Mouse (Mus musculus) midbrain, embryonic 10.5 days (tissue): ENCODE results near the gene Aagab. TPM values are rescaled to one million over a fixed set of nuclear protein-coding genes. Genes with fewer than 3 reads are reported as not detected.
A peak's percentile ranks its signal among the peaks of the same experiment; 100 is the strongest.

ENCODE experiments used
- DNase-seq: peaks from one replicate; pipeline ENCODE4 v3.0.0-alpha.2; 2017; ENCODE audit warnings: low spot score
- H3K27ac ChIP-seq: fragments of 300-500 bp; sonication (generic); replicated peaks from 2 replicates; pipeline ENCODE4 v1.5.1; 2016; ENCODE audit warnings: mild to moderate bottlenecking
- H3K27me3 ChIP-seq: fragments of 300-500 bp; sonication (generic); 2 replicates; pipeline ENCODE4 v1.6.1; 2016; ENCODE audit warnings: low read depth, mild to moderate bottlenecking; ENCODE audit not compliant: poor library complexity, severe bottlenecking
- H3K36me3 ChIP-seq: fragments of 300-500 bp; sonication (generic); 2 replicates; pipeline ENCODE4 v1.6.1; 2016; ENCODE audit warnings: mild to moderate bottlenecking, moderate library complexity
- H3K4me1 ChIP-seq: fragments of 300-500 bp; sonication (generic); 2 replicates; pipeline ENCODE4 v1.6.1; 2016
- H3K4me3 ChIP-seq: fragments of 300-500 bp; sonication (generic); 2 replicates; pipeline ENCODE4 v1.5.1; 2016; ENCODE audit warnings: mild to moderate bottlenecking, moderate library complexity
- H3K9me3 ChIP-seq: fragments of 300-500 bp; sonication (generic); replicated peaks from 2 replicates; pipeline ENCODE4 v1.6.1; 2016; ENCODE audit warnings: mild to moderate bottlenecking
- WGBS: fragments of 180-500 bp; shearing (Covaris S2); methylation state at CpG from one replicate; pipeline ENCODE4 v1.1.7; 2016; 5-methylcytosine and 5-hydroxymethylcytosine counted together
- polyA plus RNA-seq: library from polyadenylated mRNA; unstranded; fragments of >200 nt; fragmentation: Nextera tagmentation; extraction: Ambion mirVana; gene quantifications from 2 replicates; pipeline ENCODE4 v1.2.1, GENCODE M21; 2016

The Aagab gene
- polyA plus RNA-seq, 1 experiment from 2014 or later, result 53.3 TPM

- WGBS, result 95% methylated on average over 8 of the region's 8 CpGs
- H3K27me3 ChIP-seq, result no peaks in the 10 kb centered on the region
- H3K27ac ChIP-seq, result no peak overlapping the region; the same call in 1 of the 2 replicates
- H3K4me3 ChIP-seq, result no peak overlapping the region
- H3K9me3 ChIP-seq, result no peaks in the 10 kb centered on the region
- peaks cover 29% of the 10 kb centered on the region for H3K4me1 ChIP-seq
- no peak for DNase-seq
- H3K36me3 ChIP-seq, result peaks cover 97% of the 10 kb centered on the region
Measured at GRCm38 (mm10) chr9:63654575-63654974, 52.1 kb downstream of the Aagab start.

GRCm38 (mm10) chr9:63655092-63655491, 52.6 kb downstream of the Aagab start:
- 80% methylated on average over 1 of the region's 1 CpGs for WGBS
- no peak overlapping the region for H3K4me3 ChIP-seq
- peaks cover 29% of the 10 kb centered on the region for H3K4me1 ChIP-seq
- peaks cover 97% of the 10 kb centered on the region for H3K36me3 ChIP-seq
- no peak overlapping the region; the same call in 1 of the 2 replicates for H3K27ac ChIP-seq
- no peak for DNase-seq
- H3K27me3 ChIP-seq, result no peaks in the 10 kb centered on the region
- H3K9me3 ChIP-seq, result no peaks in the 10 kb centered on the region

- no peaks in the 10 kb centered on the region for H3K27me3 ChIP-seq
- 86% methylated on average over 4 of the region's 4 CpGs for WGBS
- H3K9me3 ChIP-seq, result no peaks in the 10 kb centered on the region
- H3K4me3 ChIP-seq, result no peak overlapping the region
- no peak overlapping the region for H3K27ac ChIP-seq
- peaks cover 29% of the 10 kb centered on the region for H3K4me1 ChIP-seq
- DNase-seq, result no peak
- peaks cover 97% of the 10 kb centered on the region for H3K36me3 ChIP-seq
Measured at GRCm38 (mm10) chr9:63657167-63657566, 54.7 kb downstream of the Aagab start.

GRCm38 (mm10) chr9:63658436-63658835, 56.0 kb downstream of the Aagab start:
- H3K27ac ChIP-seq, result no peak overlapping the region
- H3K36me3 ChIP-seq, result peaks cover 97% of the 10 kb centered on the region
- no peak overlapping the region for H3K4me3 ChIP-seq
- no peak for DNase-seq
- 89% methylated on average over 9 of the region's 9 CpGs for WGBS
- peaks cover 23% of the 10 kb centered on the region for H3K4me1 ChIP-seq
- no peaks in the 10 kb centered on the region for H3K27me3 ChIP-seq
- H3K9me3 ChIP-seq, result no peaks in the 10 kb centered on the region

- Histone ChIP-seq H3K9me3 (no peaks in the 10 kb centered on the region), H3K36me3 (peaks cover 97% of the 10 kb centered on the region), H3K27me3 (no peaks in the 10 kb centered on the region), H3K4me3 (no peak overlapping the region), H3K4me1 (peaks cover 23% of the 10 kb centered on the region), H3K27ac (no peak overlapping the region)
- DNase-seq, result no peak
- WGBS, result 83% methylated on average over 5 of the region's 5 CpGs
Measured at GRCm38 (mm10) chr9:63658970-63659371, 56.5 kb downstream of the Aagab start.

- no peak for DNase-seq
- Histone ChIP-seq H3K27me3 (no peaks in the 10 kb centered on the region), H3K4me3 (no peak overlapping the region), H3K36me3 (peaks cover 95% of the 10 kb centered on the region), H3K27ac (no peak overlapping the region), H3K9me3 (no peaks in the 10 kb centered on the region), H3K4me1 (peaks cover 23% of the 10 kb centered on the region)
- WGBS, result 92% methylated on average over 4 of the region's 4 CpGs
Measured at GRCm38 (mm10) chr9:63660061-63660460, 57.6 kb downstream of the Aagab start.

- Histone ChIP-seq H3K9me3 (no peaks in the 10 kb centered on the region), H3K4me1 (peaks cover 25% of the 10 kb centered on the region), H3K4me3 (no peak overlapping the region), H3K27me3 (no peaks in the 10 kb centered on the region), H3K36me3 (peaks cover 95% of the 10 kb centered on the region), H3K27ac (no peak overlapping the region)
- DNase-seq, result no peak
- WGBS, result 91% methylated on average over 3 of the region's 3 CpGs
Measured at GRCm38 (mm10) chr9:63660691-63661090, 58.2 kb downstream of the Aagab start.

GRCm38 (mm10) chr9:63662759-63663158, 60.3 kb downstream of the Aagab start:
- Histone ChIP-seq H3K4me1 (peaks cover 45% of the 10 kb centered on the region), H3K36me3 (peaks cover 99% of the 10 kb centered on the region), H3K27ac (no peak overlapping the region), H3K9me3 (no peaks in the 10 kb centered on the region), H3K27me3 (no peaks in the 10 kb centered on the region), H3K4me3 (no peak overlapping the region)
- 86% methylated on average over 7 of the region's 7 CpGs for WGBS
- no peak for DNase-seq

GRCm38 (mm10) chr9:63663222-63663621, 60.8 kb downstream of the Aagab start:
- DNase-seq, result no peak
- WGBS, result 77% methylated on average over 10 of the region's 10 CpGs
- Histone ChIP-seq H3K4me1 (peaks cover 50% of the 10 kb centered on the region), H3K36me3 (peaks cover 98% of the 10 kb centered on the region), H3K4me3 (no peak overlapping the region), H3K27me3 (no peaks in the 10 kb centered on the region), H3K27ac (no peak overlapping the region), H3K9me3 (no peaks in the 10 kb centered on the region)

GRCm38 (mm10) chr9:63664300-63664745, 61.9 kb downstream of the Aagab start:
- Histone ChIP-seq H3K27ac (peak overlapping the region; percentile 79; the same call in 1 of the 2 replicates), H3K36me3 (peaks cover 87% of the 10 kb centered on the region), H3K27me3 (no peaks in the 10 kb centered on the region), H3K4me1 (peaks cover 61% of the 10 kb centered on the region), H3K9me3 (no peaks in the 10 kb centered on the region), H3K4me3 (no peak overlapping the region)
- DNase-seq, result no peak
- WGBS, result 82% methylated on average over 2 of the region's 2 CpGs

GRCm38 (mm10) chr9:63664792-63665646, 62.6 kb downstream of the Aagab start:
- H3K27ac ChIP-seq, result peak overlapping the region; percentile 79
- peaks cover 80% of the 10 kb centered on the region for H3K36me3 ChIP-seq
- WGBS, result 55% methylated on average over 13 of the region's 13 CpGs
- H3K4me1 ChIP-seq, result peaks cover 64% of the 10 kb centered on the region
- H3K4me3 ChIP-seq, result no peak overlapping the region
- no peaks in the 10 kb centered on the region for H3K9me3 ChIP-seq
- DNase-seq, result peak; percentile 34
- H3K27me3 ChIP-seq, result no peaks in the 10 kb centered on the region

- Histone ChIP-seq H3K27me3 (no peaks in the 10 kb centered on the region), H3K27ac (peak overlapping the region; percentile 0), H3K4me3 (no peak overlapping the region), H3K36me3 (peaks cover 76% of the 10 kb centered on the region), H3K4me1 (peaks cover 64% of the 10 kb centered on the region), H3K9me3 (no peaks in the 10 kb centered on the region)
- DNase-seq, result no peak
- 81% methylated on average over 18 of the region's 18 CpGs for WGBS
Measured at GRCm38 (mm10) chr9:63666612-63667372, 64.3 kb downstream of the Aagab start.

- WGBS, result 90% methylated on average over 8 of the region's 8 CpGs
- no peaks in the 10 kb centered on the region for H3K27me3 ChIP-seq
- no peak for DNase-seq
- peaks cover 71% of the 10 kb centered on the region for H3K36me3 ChIP-seq
- H3K4me1 ChIP-seq, result peaks cover 67% of the 10 kb centered on the region
- no peak overlapping the region for H3K4me3 ChIP-seq
- H3K9me3 ChIP-seq, result no peaks in the 10 kb centered on the region
- peak overlapping the region; percentile 0; the same call in 1 of the 2 replicates for H3K27ac ChIP-seq
Measured at GRCm38 (mm10) chr9:63667373-63667724, 64.9 kb downstream of the Aagab start.
